Mouse (Mus musculus): ENCODE results near the gene Foxe1. TPM values are rescaled to one million over a fixed set of nuclear protein-coding genes. Genes with fewer than 3 reads are reported as not detected.

Foxe1 gene
- polyA plus RNA-seq, 2 experiments: 0.06 to 0.07 TPM

DNA sequence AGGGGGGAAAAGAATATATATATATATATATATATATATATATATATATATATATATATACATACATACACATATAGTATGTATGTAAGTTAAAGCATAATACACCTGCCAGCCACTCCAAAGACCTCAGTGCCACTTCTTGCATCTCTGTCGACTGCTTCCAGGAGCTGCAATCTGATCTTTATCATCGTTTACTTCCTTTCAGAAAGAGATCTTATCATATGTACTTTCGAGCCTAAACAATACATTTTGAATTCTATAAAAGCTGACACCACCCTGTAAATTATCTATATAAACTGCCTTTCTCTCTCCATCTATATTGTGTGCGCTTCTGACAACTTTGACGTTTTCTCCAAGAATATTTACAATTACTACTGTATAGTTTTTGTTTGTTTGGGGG, 45.1 kb downstream of the Foxe1 start:
- H3K4me2 ChIP-seq (ENCODE audit: low read depth): peak overlapping the region; percentile 70
- ATAC-seq (ENCODE audit: insufficient read depth): no peak
- peak overlapping the region; percentile 7; the same call in 1 of the 2 replicates for H3K9ac ChIP-seq (replicated peaks)
- H3K9me3 ChIP-seq (ENCODE audit: control insufficient read depth, low read length): no peaks in the 10 kb centered on the region
- H3K36me3 ChIP-seq (replicated peaks; ENCODE audit: control insufficient read depth, insufficient read depth, low read depth): peaks cover 65% of the 10 kb centered on the region
- no peaks in the 10 kb centered on the region for H3K27me3 ChIP-seq (ENCODE audit: control insufficient read depth, insufficient read depth, low read length)
- DNase-seq (ENCODE audit: low read depth in 3 of 3, low spot score in 3 of 3): no peak
- peaks cover 2 to 10% of the 10 kb centered on the region in 2 experiments; a peak in 2 of 4 replicates for H3K4me1 ChIP-seq (replicated peaks; ENCODE audit: control insufficient read depth in 2 of 2, insufficient read depth in 2 of 2, low read length in 1 of 2)
- peak overlapping the region; percentile 72 for H3K27ac ChIP-seq
- peak overlapping the region; percentile 58 to 71 for H3K4me3 ChIP-seq (ENCODE audit: insufficient read depth in 1 of 2, low read depth in 2 of 2, low read length in 2 of 2)
- WGBS (ENCODE audit: insufficient replicate concordance): 7% methylated on average over 5 of the region's 5 CpGs
- TF ChIP-seq CTCF (IDR thresholded peaks at IDR 0.05; ENCODE audit: low read depth): no peak
- no peak for TF ChIP-seq EP300 (IDR thresholded peaks at IDR 0.05; ENCODE audit: low read depth)

DNA sequence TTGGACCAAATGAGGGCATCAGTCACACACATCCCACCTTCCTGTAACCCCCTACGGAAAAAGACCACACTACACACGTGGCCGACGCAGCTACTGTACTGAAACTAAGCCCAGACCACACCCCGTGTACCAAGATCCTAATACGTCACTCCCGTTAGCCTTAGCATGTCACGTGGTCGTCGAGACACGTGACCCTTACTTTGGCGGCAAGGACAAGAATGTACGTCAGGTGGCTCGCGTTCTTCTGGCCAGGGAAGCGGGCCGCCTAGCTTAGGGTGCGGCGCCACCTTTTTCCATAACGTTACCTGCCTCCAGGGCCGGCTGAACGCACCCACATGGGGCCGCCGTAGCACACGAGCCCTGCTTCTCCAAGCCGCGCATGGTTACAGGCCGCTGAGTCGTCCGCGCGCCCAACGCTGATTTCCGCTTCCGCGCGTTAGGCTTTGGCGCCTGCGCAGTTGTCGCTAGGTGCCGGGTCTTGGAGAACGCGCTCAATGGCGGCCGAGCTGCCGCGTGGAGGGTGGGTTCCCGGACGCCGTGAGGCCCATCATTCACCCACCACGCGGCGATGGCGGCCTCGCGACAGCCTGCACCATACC, 45.7 kb downstream of the Foxe1 start, which contains the start of gene Trmo:
Trmo (minus strand) TSS at position 425 of the 599 bp plus-strand sequence.
- DNase-seq (ENCODE audit: low read depth in 3 of 3, low spot score in 3 of 3) (peak; percentile 95 to 97 (median 96)), ATAC-seq (ENCODE audit: insufficient read depth) (peak; percentile 86)
- H3K4me3 ChIP-seq (ENCODE audit: insufficient read depth in 1 of 2, low read depth in 2 of 2, low read length in 2 of 2): peak within 1 kb of the TSS; percentile 58 to 71
- peak within 1 kb of the TSS; percentile 70 for H3K4me2 ChIP-seq (ENCODE audit: low read depth)
- peaks cover 65% of the 10 kb centered on the region for H3K36me3 ChIP-seq (replicated peaks; ENCODE audit: control insufficient read depth, insufficient read depth, low read depth)
- TF ChIP-seq CTCF (IDR thresholded peaks at IDR 0.05; ENCODE audit: low read depth) (peak; percentile 35; the same call in 1 of the 2 replicates), EP300 (IDR thresholded peaks at IDR 0.05; ENCODE audit: low read depth) (peak; percentile 63)
- H3K9me3 ChIP-seq (ENCODE audit: control insufficient read depth, low read length): no peaks in the 10 kb centered on the region
- WGBS (ENCODE audit: insufficient replicate concordance): under 1% methylated on average over 52 of the region's 56 CpGs
- peaks cover 2 to 10% of the 10 kb centered on the region in 2 experiments; a peak in 2 of 4 replicates for H3K4me1 ChIP-seq (replicated peaks; ENCODE audit: control insufficient read depth in 2 of 2, insufficient read depth in 2 of 2, low read length in 1 of 2)
- peak within 1 kb of the TSS; percentile 58 for H3K9ac ChIP-seq (replicated peaks)
- H3K27me3 ChIP-seq (ENCODE audit: control insufficient read depth, insufficient read depth, low read length): no peaks in the 10 kb centered on the region
- peak within 1 kb of the TSS; percentile 72 for H3K27ac ChIP-seq

DNA sequence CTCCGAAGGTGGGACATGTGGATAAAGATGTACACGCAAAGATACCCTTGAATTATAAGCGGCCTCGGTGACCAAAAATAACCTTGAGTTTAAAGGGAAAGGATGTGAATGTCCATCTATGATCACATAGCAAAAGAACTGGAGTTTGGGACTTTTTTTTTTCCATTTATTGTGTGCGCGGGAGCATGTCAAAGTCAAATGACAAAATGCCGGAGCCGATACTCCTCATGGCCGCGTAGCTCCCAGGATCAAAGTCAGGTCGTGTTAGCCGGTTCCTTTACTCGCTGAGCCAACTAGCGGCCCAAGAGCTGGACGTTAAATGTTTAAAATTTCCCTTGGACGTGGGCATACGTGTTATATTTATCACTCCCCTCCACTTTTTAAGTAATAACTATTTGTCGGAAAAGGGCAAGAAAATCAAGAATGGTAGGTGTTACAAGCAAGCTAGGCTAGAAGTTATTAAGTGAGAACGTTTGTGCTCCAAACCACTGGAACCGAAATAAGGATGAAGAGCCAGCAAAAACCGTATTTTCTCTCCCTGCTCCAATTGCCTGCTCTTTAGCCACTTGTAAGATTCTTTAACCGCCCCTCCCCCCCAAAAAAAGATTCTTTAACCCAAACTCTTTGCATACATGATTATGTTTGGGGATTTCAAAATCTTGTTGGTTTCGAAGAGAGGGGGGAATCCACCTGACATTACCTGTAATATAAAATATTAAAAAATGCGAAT, 46.4 kb downstream of the Foxe1 start:
- peak overlapping the region; percentile 72 for H3K27ac ChIP-seq
- ATAC-seq (ENCODE audit: insufficient read depth) (peak; percentile 6; the same call in 1 of the 2 replicates), DNase-seq (ENCODE audit: low read depth in 3 of 3, low spot score in 3 of 3) (no peak)
- peak overlapping the region; percentile 70 for H3K4me2 ChIP-seq (ENCODE audit: low read depth)
- peak overlapping the region; percentile 58 for H3K9ac ChIP-seq (replicated peaks)
- H3K9me3 ChIP-seq (ENCODE audit: control insufficient read depth, low read length): no peaks in the 10 kb centered on the region
- H3K27me3 ChIP-seq (ENCODE audit: control insufficient read depth, insufficient read depth, low read length): no peaks in the 10 kb centered on the region
- H3K4me1 ChIP-seq (replicated peaks; ENCODE audit: control insufficient read depth in 2 of 2, insufficient read depth in 2 of 2, low read length in 1 of 2): peaks cover 3 to 10% of the 10 kb centered on the region in 2 experiments; a peak in 2 of 4 replicates
- H3K36me3 ChIP-seq (replicated peaks; ENCODE audit: control insufficient read depth, insufficient read depth, low read depth): peaks cover 65% of the 10 kb centered on the region
- no peak for TF ChIP-seq EP300 (IDR thresholded peaks at IDR 0.05; ENCODE audit: low read depth)
- no peak for TF ChIP-seq CTCF (IDR thresholded peaks at IDR 0.05; ENCODE audit: low read depth)
- H3K4me3 ChIP-seq (ENCODE audit: insufficient read depth in 1 of 2, low read depth in 2 of 2, low read length in 2 of 2): peak overlapping the region; percentile 58 to 71
- under 1% methylated on average over 24 of the region's 24 CpGs for WGBS (ENCODE audit: insufficient replicate concordance)

DNA sequence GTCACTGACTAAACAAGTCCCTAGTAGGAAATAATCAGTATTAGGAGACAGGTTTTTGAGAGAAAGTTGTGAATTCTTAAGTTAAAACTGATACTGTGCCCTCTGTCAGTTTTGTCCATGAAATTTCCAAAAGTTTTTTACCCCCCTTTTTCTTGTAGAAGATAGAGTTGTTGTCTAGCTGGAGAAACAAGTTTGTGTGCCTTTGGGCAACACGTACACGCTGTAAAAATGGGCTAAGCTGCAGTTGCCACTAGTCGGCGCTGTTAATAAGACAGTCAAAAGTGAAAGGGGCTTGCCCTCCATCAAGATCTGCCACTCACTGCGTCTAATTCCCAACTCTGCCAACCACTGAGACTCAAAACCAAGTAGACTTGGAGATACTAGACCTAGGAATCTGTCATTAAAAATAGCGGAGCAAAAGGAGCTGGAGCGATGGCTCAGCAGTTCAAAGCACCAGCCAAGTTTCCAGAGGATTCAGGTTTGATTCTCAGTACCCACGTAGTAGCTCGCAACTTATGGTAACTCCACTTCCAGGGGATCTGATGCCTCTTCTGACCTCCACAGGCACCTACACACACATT, 47.1 kb downstream of the Foxe1 start:
- DNase-seq (ENCODE audit: low read depth in 3 of 3, low spot score in 3 of 3) (peak; percentile 89 to 93 (median 90)), ATAC-seq (ENCODE audit: insufficient read depth) (peak; percentile 47)
- peak overlapping the region; percentile 70 for H3K4me2 ChIP-seq (ENCODE audit: low read depth)
- peaks cover 65% of the 10 kb centered on the region for H3K36me3 ChIP-seq (replicated peaks; ENCODE audit: control insufficient read depth, insufficient read depth, low read depth)
- peak overlapping the region; percentile 58 for H3K9ac ChIP-seq (replicated peaks)
- peak overlapping the region; percentile 26 to 58; a peak in 3 of 4 replicates for H3K4me3 ChIP-seq (ENCODE audit: insufficient read depth in 1 of 2, low read depth in 2 of 2, low read length in 2 of 2)
- TF ChIP-seq CTCF (IDR thresholded peaks at IDR 0.05; ENCODE audit: low read depth) (peak; percentile 93), EP300 (IDR thresholded peaks at IDR 0.05; ENCODE audit: low read depth) (peak; percentile 14; the same call in 1 of the 2 replicates)
- H3K9me3 ChIP-seq (ENCODE audit: control insufficient read depth, low read length): no peaks in the 10 kb centered on the region
- H3K4me1 ChIP-seq (replicated peaks; ENCODE audit: control insufficient read depth in 2 of 2, insufficient read depth in 2 of 2, low read length in 1 of 2): peaks cover 5 to 13% of the 10 kb centered on the region in 2 experiments; a peak in 3 of 4 replicates
- H3K27ac ChIP-seq: peak overlapping the region; percentile 72
- 11% methylated on average over 9 of the region's 9 CpGs for WGBS (ENCODE audit: insufficient replicate concordance)
- no peaks in the 10 kb centered on the region for H3K27me3 ChIP-seq (ENCODE audit: control insufficient read depth, insufficient read depth, low read length)

Measured in liver, embryonic 14.5 days (tissue).